Mouse (Mus musculus) ES-E14 (cell line): ENCODE results near the gene Pafah1b3. TPM values are rescaled to one million over a fixed set of nuclear protein-coding genes. Genes with fewer than 3 reads are reported as not detected.

Source experiments
- DNase-seq: peaks from one replicate; pipeline ENCODE4 v3.0.0-alpha.2; 2013; ENCODE audit warnings: low read depth, low spot score
- H3K27ac ChIP-seq: 2 replicates; pipeline ENCODE4 v1.5.1; 2012; ENCODE audit warnings: low read depth, mild to moderate bottlenecking, low read length, moderate library complexity, mixed read lengths; ENCODE audit not compliant: poor library complexity, insufficient read depth, severe bottlenecking
- H3K36me3 ChIP-seq: 2 replicates; pipeline ENCODE4 v1.6.1; 2012; ENCODE audit warnings: mild to moderate bottlenecking, low read length, moderate library complexity, mixed read lengths; ENCODE audit not compliant: control insufficient read depth, poor library complexity, insufficient read depth, severe bottlenecking
- H3K4me1 ChIP-seq, 2 experiments: fragments of 150-350 bp in 1 of 2; sonication (generic) in 1 of 2; 2 replicates each; pipeline ENCODE4 v1.6.1; 2012; ENCODE audit warnings: low read length in 2 of 2, mild to moderate bottlenecking in 1 of 2, mixed read lengths in 1 of 2; ENCODE audit not compliant: control insufficient read depth in 2 of 2, insufficient read depth in 2 of 2, poor library complexity in 1 of 2
- H3K4me3 ChIP-seq, 2 experiments: fragments of 150-350 bp in 1 of 2; sonication (generic) in 1 of 2; 2 replicates each; pipeline ENCODE4 v1.5.1; 2012; ENCODE audit warnings: low read length in 2 of 2, low read depth in 1 of 2, mild to moderate bottlenecking in 1 of 2, mixed read lengths in 1 of 2; ENCODE audit not compliant: insufficient read depth in 1 of 2, poor library complexity in 1 of 2, severe bottlenecking in 1 of 2
- H3K9ac ChIP-seq: 2 replicates; pipeline ENCODE4 v1.6.1; 2012; ENCODE audit warnings: low read depth, mild to moderate bottlenecking, low read length, mixed read lengths; ENCODE audit not compliant: poor library complexity, insufficient read depth, severe bottlenecking
- H3K9me3 ChIP-seq: fragments of 150-350 bp; sonication (generic); 2 replicates; pipeline ENCODE4 v1.6.1; 2012; ENCODE audit warnings: low read depth, mild to moderate bottlenecking, low read length; ENCODE audit not compliant: control insufficient read depth, insufficient read depth
- CHD2 ChIP-seq: IDR thresholded peaks from 2 replicates; pipeline ENCODE4 v1.6.1; 2014; ENCODE audit warnings: mild to moderate bottlenecking, low read depth, low read length, inconsistent platforms
- HCFC1 ChIP-seq: IDR thresholded peaks from 2 replicates; pipeline ENCODE4 v1.6.1; 2012; ENCODE audit warnings: low read length, inconsistent platforms, borderline replicate concordance; ENCODE audit not compliant: insufficient read depth
- MAFK ChIP-seq: IDR thresholded peaks from 2 replicates; pipeline ENCODE4 v1.6.1; 2014; ENCODE audit warnings: mild to moderate bottlenecking, low read depth, low read length, inconsistent platforms; ENCODE audit not compliant: insufficient read depth
- ZC3H11A ChIP-seq: IDR thresholded peaks from 2 replicates; pipeline ENCODE4 v1.6.1; 2012; ENCODE audit warnings: low read depth, mild to moderate bottlenecking, inconsistent platforms, low read length, borderline replicate concordance
- ZNF384 ChIP-seq: IDR thresholded peaks from 2 replicates; pipeline ENCODE4 v1.6.1; 2012; ENCODE audit warnings: low read depth, low read length, inconsistent platforms
- in situ Hi-C, 2 experiments: fragments of 600-800 bp; cut with MboI; formaldehyde crosslinking; loops; one replicate each; pipeline ENCODE4 v1.15.1; 2025; ENCODE audit warnings: low sequenced_read_pairs in 2 of 2, inconsistent platforms in 1 of 2; ENCODE audit not compliant: unreplicated experiment in 2 of 2
- total RNA-seq: library from RNA; depleted of rRNA; stranded (reverse); fragments of 300-350 nt; gene quantifications from 2 replicates; pipeline ENCODE4 v1.2.3, GENCODE M21; 2012; rRNA removed

The Pafah1b3 gene
- total RNA-seq, 1 experiment: 76.5 TPM

DNA sequence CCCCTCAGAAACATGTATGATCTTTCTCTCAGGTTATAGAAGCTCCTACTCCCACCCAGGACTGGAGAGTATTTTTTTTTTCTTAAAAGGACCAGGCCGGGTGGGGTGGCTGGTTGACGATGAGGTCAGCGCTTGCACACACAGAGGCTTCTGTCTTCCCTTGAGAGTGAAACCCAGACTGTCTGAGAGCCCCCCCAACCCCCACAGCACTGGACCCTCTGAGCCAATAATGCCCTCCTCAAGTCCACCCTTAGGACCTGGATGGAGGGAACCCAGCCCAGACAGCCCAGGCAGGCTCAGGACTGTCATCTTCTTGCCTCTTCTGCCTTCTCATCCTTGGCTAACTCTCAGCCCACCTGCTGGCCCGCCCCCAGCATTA lies 51.0 kb downstream of the Pafah1b3 start:
- TF ChIP-seq HCFC1 (no peak), CHD2 (no peak), ZC3H11A (no peak), ZNF384 (no peak), MAFK (no peak)
- H3K9ac ChIP-seq: peak overlapping the region; percentile 41; the same call in 1 of the 2 replicates
- no peak overlapping the region; the same call in 1 of the 2 replicates for H3K27ac ChIP-seq
- no peaks in the 10 kb centered on the region for H3K9me3 ChIP-seq
- peak overlapping the region in 1 of 2 experiments; percentile 98; a peak in 1 of 4 replicates for H3K4me3 ChIP-seq
- DNase-seq: no peak
- in situ Hi-C loops: no loop called here
- H3K36me3 ChIP-seq: peaks cover 43% of the 10 kb centered on the region
- peaks cover 3 to 32% of the 10 kb centered on the region in 2 experiments for H3K4me1 ChIP-seq

DNA sequence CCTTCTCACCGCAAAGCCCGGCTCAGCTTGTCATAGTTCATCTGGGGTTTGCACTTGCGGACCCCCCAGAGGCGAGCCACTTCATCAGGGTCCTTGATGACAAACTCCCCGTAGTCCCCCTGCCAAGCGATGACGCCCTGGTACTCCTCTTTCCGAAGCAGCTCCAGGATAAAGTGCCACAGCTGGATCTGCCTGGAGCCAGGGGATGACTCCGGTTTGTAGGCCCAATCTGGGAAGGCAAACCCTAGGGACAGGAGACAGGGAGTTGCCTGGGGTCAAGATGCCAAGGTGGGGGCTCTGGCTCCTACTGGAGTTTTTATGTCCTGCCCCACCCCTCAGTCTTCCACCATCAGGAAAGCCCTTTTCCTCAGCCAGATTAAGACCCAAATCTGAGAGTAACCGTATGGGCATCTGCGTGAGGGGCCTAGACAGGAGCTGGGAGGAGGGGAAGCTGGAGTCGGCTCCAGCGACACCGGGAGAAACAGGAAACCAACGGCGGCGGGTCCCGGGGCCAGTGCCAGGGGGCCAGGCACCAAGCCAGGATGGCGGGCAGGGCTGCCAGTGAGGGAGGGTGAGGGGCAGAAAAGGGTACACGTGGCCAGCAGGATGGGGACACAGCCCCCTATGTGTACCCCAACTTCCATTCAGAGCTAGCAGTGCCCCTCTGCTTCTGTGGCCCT lies 51.6 kb downstream of the Pafah1b3 start:
- Histone ChIP-seq H3K9me3 (no peaks in the 10 kb centered on the region), H3K4me1 (peaks cover 3 to 31% of the 10 kb centered on the region in 2 experiments; a peak in 3 of 4 replicates), H3K9ac (peak overlapping the region; percentile 41; the same call in 1 of the 2 replicates), H3K36me3 (peaks cover 43% of the 10 kb centered on the region), H3K4me3 (peak overlapping the region in 1 of 2 experiments; percentile 98; a peak in 1 of 4 replicates), H3K27ac (no peak overlapping the region)
- DNase-seq: no peak
- in situ Hi-C loops: no loop called here
- TF ChIP-seq ZNF384: no peak
- no peak for TF ChIP-seq CHD2
- TF ChIP-seq ZC3H11A: no peak
- TF ChIP-seq HCFC1: no peak
- TF ChIP-seq MAFK: no peak

Other genes with a start within 250 kb of the Pafah1b3 start
- 10.0 and 10.7 TPM in 2 replicates for gene Grik5, start 225.6 kb downstream of the Pafah1b3 start, total RNA-seq
- 15.1 and 18.9 TPM in 2 replicates for gene Zfp574, start 225.4 kb downstream of the Pafah1b3 start, total RNA-seq
- gene Pou2f2, start 118.3 kb downstream of the Pafah1b3 start, total RNA-seq: 2.4 and 2.9 TPM in 2 replicates
- 22.8 and 31.3 TPM in 2 replicates for gene Dedd2, start 77.4 kb downstream of the Pafah1b3 start, total RNA-seq
- 5.0 and 5.2 TPM in 2 replicates for gene Zfp526, start 76.6 kb downstream of the Pafah1b3 start, total RNA-seq
- 38.2 and 38.5 TPM in 2 replicates for gene Gsk3a, start 60.1 kb downstream of the Pafah1b3 start, total RNA-seq
- gene Erf, start 47.2 kb downstream of the Pafah1b3 start, total RNA-seq: 82.2 and 87.1 TPM in 2 replicates
- 68.4 and 72.4 TPM in 2 replicates for gene Cic, start 30.3 kb downstream of the Pafah1b3 start, total RNA-seq
- 4.3 and 5.7 TPM in 2 replicates for gene Prr19, start 3.4 kb upstream of the Pafah1b3 start, total RNA-seq
- 1.2 and 1.7 TPM in 2 replicates for gene Tmem145, start 8.1 kb upstream of the Pafah1b3 start, total RNA-seq
- gene Megf8, start 19.2 kb upstream of the Pafah1b3 start, total RNA-seq: 47.5 and 69.9 TPM in 2 replicates
- gene Cnfn, start 71.7 kb upstream of the Pafah1b3 start, total RNA-seq: not detected in 2 replicates
- 3.8 and 4.7 TPM in 2 replicates for gene Lipe, start 100.7 kb upstream of the Pafah1b3 start, total RNA-seq
- 0.31 TPM in 1 of 2 replicates, not detected in the other for gene Cxcl17, start 114.9 kb upstream of the Pafah1b3 start, total RNA-seq
- gene Ceacam1, start 179.6 kb upstream of the Pafah1b3 start, total RNA-seq: 5.6 and 16.0 TPM in 2 replicates
- gene Ceacam2, start 241.9 kb upstream of the Pafah1b3 start, total RNA-seq: 0.31 and 0.53 TPM in 2 replicates